Mouse (Mus musculus) CH12.LX (cell line): ENCODE results near the gene Tspan14.

Experiments
- CTCF ChIP-seq, 2 experiments: IDR thresholded peaks in 1 of 2; conservative IDR thresholded peaks in 1 of 2; 2 replicates each; pipeline ENCODE4 v1.5.1; 2011 to 2012; ENCODE audit warnings: low read depth in 2 of 2, low read length in 2 of 2, improper control_type of control experiment in 1 of 2, inconsistent platforms in 1 of 2, mild to moderate bottlenecking in 1 of 2, moderate library complexity in 1 of 2
- EP300 ChIP-seq: IDR thresholded peaks from 2 replicates; pipeline ENCODE4 v1.6.1; 2011; ENCODE audit warnings: low read length, improper control_type of control experiment
- HCFC1 ChIP-seq: IDR thresholded peaks from 2 replicates; pipeline ENCODE4 v1.6.1; 2012; ENCODE audit warnings: low read depth, mild to moderate bottlenecking, inconsistent platforms, low read length, improper control_type of control experiment
- JUND ChIP-seq: conservative IDR thresholded peaks from 2 replicates; pipeline ENCODE4 v1.6.1; 2011; ENCODE audit warnings: low read depth, low read length, improper control_type of control experiment
- MXI1 ChIP-seq: IDR thresholded peaks from 2 replicates; pipeline ENCODE4 v1.6.1; 2011; ENCODE audit warnings: mild to moderate bottlenecking, low read depth, low read length, improper control_type of control experiment
- POLR2A ChIP-seq: IDR thresholded peaks from 2 replicates; pipeline ENCODE4 v1.6.1; 2011; ENCODE audit warnings: low read depth, mild to moderate bottlenecking, improper control_type of control experiment, low read length

GRCm38 (mm10) chr14:40870598-40870997 is 96.0 kb downstream of the Tspan14 start:
- no peak for TF ChIP-seq HCFC1
- TF ChIP-seq CTCF (conservative IDR thresholded peaks at IDR 0.05 in 1 of 2, IDR thresholded peaks at IDR 0.05 in 1 of 2; ENCODE audit: low read depth in 2 of 2, low read length in 2 of 2), result no peak
- TF ChIP-seq EP300, result no peak
- no peak for TF ChIP-seq JUND
- TF ChIP-seq POLR2A, result no peak
- TF ChIP-seq MXI1, result no peak
